Mouse (Mus musculus): ENCODE data around the gene 9330182O14Rik.

9330182O14Rik gene

GRCm38 (mm10) chr15:40187017-40187416, 52.9 kb downstream of the 9330182O14Rik start:
- in situ Hi-C loops (cut with MboI, MseI), result no loop called here
